Mouse (Mus musculus): ENCODE measurements around the gene St7l. TPM values are rescaled to one million over a fixed set of nuclear protein-coding genes. Genes with fewer than 3 reads are reported as not detected.

Gene St7l
- polyA plus RNA-seq, 1 experiment from 2014 or later: 39.7 TPM

DNA sequence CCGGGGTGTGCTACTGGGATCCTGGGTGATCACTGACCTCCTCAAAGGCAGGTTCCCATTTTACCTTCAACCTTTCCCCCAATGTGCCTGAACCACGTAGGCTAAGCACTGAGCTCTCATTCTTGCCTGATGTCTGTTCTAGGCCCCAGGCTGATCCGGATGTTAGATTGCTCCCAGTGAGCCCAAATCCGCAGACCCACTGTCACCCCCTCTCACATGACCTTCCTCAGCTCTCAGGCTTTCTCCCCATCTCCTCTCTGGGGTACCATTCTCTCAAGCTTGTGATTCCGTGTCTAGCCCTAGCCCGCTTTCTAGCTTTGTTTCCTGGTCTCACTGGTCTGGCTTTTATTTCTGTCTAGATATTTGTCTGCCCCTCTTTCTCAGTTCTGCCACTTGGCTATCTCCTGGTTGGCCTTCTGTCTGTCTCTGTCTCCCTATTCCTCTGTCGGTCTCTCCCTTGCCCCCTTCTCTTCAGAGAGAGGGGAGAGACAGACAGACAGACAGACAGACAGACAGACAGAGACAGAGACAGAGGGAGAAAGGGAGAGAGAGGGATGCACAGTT is 102.3 kb downstream of the St7l start:
- Histone ChIP-seq H3K4me1 (ENCODE audit: control insufficient read depth, insufficient read depth, low read length) (peaks cover 17% of the 10 kb centered on the region), H3K4me3 (ENCODE audit: low read depth, low read length) (no peak overlapping the region), H3K27ac (replicated peaks; ENCODE audit: low read depth, low read length) (no peak overlapping the region), H3K27me3 (ENCODE audit: control insufficient read depth, insufficient read depth, low read length) (peaks cover 23% of the 10 kb centered on the region), H3K9me3 (replicated peaks; ENCODE audit: control insufficient read depth, low read length) (no peaks in the 10 kb centered on the region), H3K4me2 (ENCODE audit: low read depth, low read length) (no peak overlapping the region), H3K9ac (replicated peaks; ENCODE audit: low read length) (no peak overlapping the region), H3K36me3 (replicated peaks; ENCODE audit: control insufficient read depth, insufficient read depth, low read depth, low read length) (no peaks in the 10 kb centered on the region)
- no peak for ATAC-seq (replicated peaks; ENCODE audit: insufficient number of reproducible peaks, low FRiP score, low TSS enrichment, low read depth)
- WGBS: 79% methylated on average over 7 of the region's 7 CpGs
- no peak for DNase-seq (ENCODE audit: low spot score)

DNA sequence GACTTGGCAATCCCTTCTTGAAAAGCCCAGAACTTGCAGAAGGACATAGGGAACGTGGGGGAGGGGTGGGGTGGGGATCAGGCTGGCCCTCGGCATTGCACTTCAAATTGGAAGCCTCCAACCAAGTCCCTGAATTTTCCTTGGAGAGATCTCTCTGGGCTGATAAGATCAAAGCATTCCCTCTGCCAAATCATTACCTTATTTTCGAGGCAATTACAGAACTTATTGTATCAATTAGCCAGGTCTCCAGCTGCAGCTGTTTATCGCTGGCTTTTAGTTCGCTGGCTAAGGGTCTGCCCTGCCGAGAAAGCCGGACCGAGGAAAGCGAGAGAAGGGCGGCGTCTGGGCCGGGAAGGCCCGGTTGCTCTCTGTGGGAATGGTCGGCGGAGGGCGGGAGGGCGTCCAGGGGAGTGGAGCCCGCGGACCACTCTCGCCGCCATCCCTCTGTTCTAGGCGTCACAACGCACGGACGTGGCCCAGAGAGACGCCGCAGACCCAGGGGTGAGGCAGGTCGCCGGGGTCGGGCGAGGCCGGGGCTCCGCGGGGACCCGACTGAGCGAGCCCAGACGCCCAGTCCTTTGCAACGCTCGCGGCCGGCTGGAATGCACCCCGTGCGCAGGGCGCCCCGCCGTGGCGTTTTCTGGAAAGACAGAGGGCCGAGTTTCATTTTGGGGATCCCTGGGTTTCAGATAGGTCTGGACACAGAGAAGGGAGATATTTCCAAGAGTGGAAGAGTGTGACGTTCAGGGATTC is 103.9 kb downstream of the St7l start:
- peak; percentile 92 for DNase-seq (ENCODE audit: low spot score)
- Histone ChIP-seq H3K27ac (replicated peaks; ENCODE audit: low read depth, low read length) (peak overlapping the region; percentile 43; the same call in 1 of the 2 replicates), H3K4me1 (ENCODE audit: control insufficient read depth, insufficient read depth, low read length) (peaks cover 9% of the 10 kb centered on the region), H3K4me2 (ENCODE audit: low read depth, low read length) (peak overlapping the region; percentile 78), H3K9me3 (replicated peaks; ENCODE audit: control insufficient read depth, low read length) (no peaks in the 10 kb centered on the region), H3K4me3 (ENCODE audit: low read depth, low read length) (peak overlapping the region; percentile 40), H3K27me3 (ENCODE audit: control insufficient read depth, insufficient read depth, low read length) (peaks cover 7% of the 10 kb centered on the region), H3K36me3 (replicated peaks; ENCODE audit: control insufficient read depth, insufficient read depth, low read depth, low read length) (no peaks in the 10 kb centered on the region), H3K9ac (replicated peaks; ENCODE audit: low read length) (peak overlapping the region; percentile 71)
- WGBS: under 1% methylated on average over 49 of the region's 49 CpGs
- peak; percentile 78 for ATAC-seq (replicated peaks; ENCODE audit: insufficient number of reproducible peaks, low FRiP score, low TSS enrichment, low read depth)

Other genes starting within 250 kb of the St7l start
- 45.9 and 46.6 TPM in 2 replicates for gene Slc16a1, start 225.3 kb upstream of the St7l start, polyA plus RNA-seq (2014; fragmentation: Nextera tagmentation; extraction: Ambion mirVana)
- 1.2 and 2.1 TPM in 2 replicates for gene Ppm1j, start 82.9 kb upstream of the St7l start, polyA plus RNA-seq (2014; fragmentation: Nextera tagmentation; extraction: Ambion mirVana)
- gene Fam19a3, start 82.2 kb upstream of the St7l start, polyA plus RNA-seq (2014; fragmentation: Nextera tagmentation; extraction: Ambion mirVana): 0.13 TPM in 1 of 2 replicates, not detected in the other
- gene Rhoc, start 75.6 kb upstream of the St7l start, polyA plus RNA-seq (2014; fragmentation: Nextera tagmentation; extraction: Ambion mirVana): 127 and 129 TPM in 2 replicates
- 36.4 and 47.8 TPM in 2 replicates for gene Mov10, start 45.4 kb upstream of the St7l start, polyA plus RNA-seq (2014; fragmentation: Nextera tagmentation; extraction: Ambion mirVana)
- 232 and 250 TPM in 2 replicates for gene Capza1, start 500 bp downstream of the St7l start, polyA plus RNA-seq (2014; fragmentation: Nextera tagmentation; extraction: Ambion mirVana)
- gene Wnt2b, start 97.9 kb downstream of the St7l start, polyA plus RNA-seq (2014; fragmentation: Nextera tagmentation; extraction: Ambion mirVana): 0.87 and 1.5 TPM in 2 replicates
- gene Cttnbp2nl, start 189.1 kb downstream of the St7l start, polyA plus RNA-seq (2014; fragmentation: Nextera tagmentation; extraction: Ambion mirVana): 44.3 and 44.7 TPM in 2 replicates
- not detected in 2 replicates for gene 4930564D02Rik, start 202.8 kb downstream of the St7l start, polyA plus RNA-seq (2014; fragmentation: Nextera tagmentation; extraction: Ambion mirVana)